Mouse (Mus musculus) bone marrow macrophage, adult 2 months (primary cell): Measurements from ENCODE around the gene Olfr1359. TPM values are rescaled to one million over a fixed set of nuclear protein-coding genes. Genes with fewer than 3 reads are reported as not detected.
A peak's percentile ranks its signal among the peaks of the same experiment; 100 is the strongest.

Source experiments
- H3K27ac ChIP-seq: 2 replicates; pipeline ENCODE4 v1.5.1; 2012; ENCODE audit warnings: low read depth, low read length; ENCODE audit not compliant: insufficient read depth
- H3K4me1 ChIP-seq: 2 replicates; pipeline ENCODE4 v1.6.1; 2012; ENCODE audit warnings: low read length; ENCODE audit not compliant: control insufficient read depth, insufficient read depth
- H3K4me3 ChIP-seq: 2 replicates; pipeline ENCODE4 v1.5.1; 2012; ENCODE audit warnings: mild to moderate bottlenecking, low read length, moderate library complexity; ENCODE audit not compliant: insufficient read depth
- CTCF ChIP-seq: IDR thresholded peaks from 2 replicates; pipeline ENCODE4 v1.5.1; 2012; ENCODE audit warnings: low read depth, mild to moderate bottlenecking, low read length, moderate library complexity
- POLR2A ChIP-seq: IDR thresholded peaks from 2 replicates; pipeline ENCODE4 v1.6.1; 2012; ENCODE audit warnings: mild to moderate bottlenecking, low read depth, low read length, borderline replicate concordance
- polyA plus RNA-seq: library from polyadenylated mRNA; stranded (reverse); fragments of >200 nt; gene quantifications from 2 replicates; pipeline ENCODE4 v1.2.4, GENCODE M21; 2012; ENCODE audit not compliant: missing spikeins, insufficient read depth, insufficient read length

Olfr1359 gene
- polyA plus RNA-seq = not detected in 2 replicates

DNA sequence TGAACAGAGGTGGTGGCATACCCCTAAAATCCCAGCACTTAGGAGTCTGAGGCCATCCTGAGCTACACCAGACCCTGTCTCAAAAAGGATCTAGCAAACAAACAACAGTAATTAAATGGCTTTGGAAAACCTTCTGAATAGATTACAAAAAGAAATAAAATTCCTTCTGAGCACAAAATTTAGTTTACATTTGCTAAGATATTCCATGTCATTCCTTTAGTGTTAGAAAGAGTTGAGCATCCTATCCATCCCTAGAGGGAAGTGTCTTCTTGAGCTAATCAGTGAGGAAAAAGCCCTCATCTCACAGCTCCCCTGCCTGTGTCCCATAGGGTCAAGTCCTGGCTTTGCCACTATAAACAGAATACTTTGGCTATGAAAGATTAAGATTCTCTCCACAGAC, at the start of gene Olfr1359:
TSS of gene Olfr1359 (plus strand) at position 301 of the 400 bp plus-strand sequence.
- Histone ChIP-seq H3K4me3 (no peak within 1 kb of the TSS), H3K27ac (no peak within 1 kb of the TSS), H3K4me1 (no peaks in the 10 kb centered on the region)
- no peak for TF ChIP-seq CTCF
- no peak for TF ChIP-seq POLR2A

DNA sequence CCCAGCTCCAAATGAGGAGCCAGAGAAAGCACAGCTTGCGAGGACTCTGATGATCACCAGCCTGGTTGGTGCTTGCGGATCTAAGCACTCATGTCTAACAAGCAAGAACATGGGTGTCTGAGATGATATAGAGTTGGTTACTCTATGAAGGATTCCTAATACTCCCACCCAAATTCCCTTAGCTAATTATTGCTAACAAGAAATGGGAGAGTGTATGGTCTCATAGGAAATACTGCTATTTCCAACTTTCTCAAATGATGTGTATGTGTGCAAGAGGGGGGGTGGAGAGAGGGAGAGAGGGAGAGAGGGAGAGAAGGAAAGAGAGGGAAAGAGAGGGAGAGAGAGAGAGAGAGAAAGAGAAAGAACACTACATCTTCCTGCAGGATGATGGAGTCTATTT, 34.6 kb upstream of the Olfr1359 start, which contains the start of gene Olfr1361:
TSS of gene Olfr1361 (minus strand) at position 101 of the 400 bp plus-strand sequence.
- TF ChIP-seq POLR2A (no peak), CTCF (no peak)
- Histone ChIP-seq H3K4me1 (no peaks in the 10 kb centered on the region), H3K27ac (no peak within 1 kb of the TSS), H3K4me3 (no peak within 1 kb of the TSS)

DNA sequence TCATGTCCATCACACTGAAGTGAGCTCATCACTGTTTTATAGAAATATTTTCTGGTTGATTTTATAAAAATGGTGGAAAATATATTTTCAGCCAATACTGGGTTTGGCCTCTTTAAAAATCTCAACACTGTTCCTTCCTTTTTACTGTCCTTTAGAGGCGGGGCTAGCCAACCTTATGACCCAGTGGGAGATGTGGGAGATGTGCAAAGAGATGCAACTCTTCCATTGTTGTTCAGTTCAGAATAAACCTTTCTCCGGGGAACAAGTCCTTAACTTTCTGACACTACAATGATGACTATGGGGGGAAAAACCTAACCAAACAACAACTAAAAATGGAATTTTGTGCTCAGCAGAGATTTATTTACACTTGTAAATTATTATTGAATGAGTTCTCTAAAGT, 20.6 kb upstream of the Olfr1359 start, which contains the start of gene Olfr1360:
TSS of gene Olfr1360 (minus strand) at position 101 of the 400 bp plus-strand sequence.
- TF ChIP-seq POLR2A (no peak), CTCF (no peak)
- no peak within 1 kb of the TSS for H3K27ac ChIP-seq
- no peaks in the 10 kb centered on the region for H3K4me1 ChIP-seq
- H3K4me3 ChIP-seq = no peak within 1 kb of the TSS

DNA sequence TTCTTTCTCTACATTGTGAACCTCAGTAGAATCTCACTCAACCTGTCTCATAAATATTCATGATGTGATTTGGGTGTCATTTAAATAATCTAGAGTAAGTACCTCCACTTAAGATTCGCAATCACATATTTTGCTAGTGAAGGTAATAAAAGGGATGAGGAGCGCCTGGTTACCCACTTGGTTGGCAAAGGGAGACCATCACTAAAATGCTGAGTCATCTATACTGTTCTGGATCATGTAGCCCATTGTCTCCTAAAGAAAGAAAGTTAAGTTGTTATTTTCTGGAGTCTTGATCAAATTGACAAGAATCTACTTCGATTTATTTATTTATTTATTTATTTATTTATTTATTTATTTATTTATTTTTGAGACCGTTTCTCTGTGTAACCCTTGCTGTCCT, 8.8 kb downstream of the Olfr1359 start:
- TF ChIP-seq CTCF (no peak), POLR2A (no peak)
- Histone ChIP-seq H3K4me3 (no peak overlapping the region), H3K4me1 (no peaks in the 10 kb centered on the region), H3K27ac (no peak overlapping the region)

DNA sequence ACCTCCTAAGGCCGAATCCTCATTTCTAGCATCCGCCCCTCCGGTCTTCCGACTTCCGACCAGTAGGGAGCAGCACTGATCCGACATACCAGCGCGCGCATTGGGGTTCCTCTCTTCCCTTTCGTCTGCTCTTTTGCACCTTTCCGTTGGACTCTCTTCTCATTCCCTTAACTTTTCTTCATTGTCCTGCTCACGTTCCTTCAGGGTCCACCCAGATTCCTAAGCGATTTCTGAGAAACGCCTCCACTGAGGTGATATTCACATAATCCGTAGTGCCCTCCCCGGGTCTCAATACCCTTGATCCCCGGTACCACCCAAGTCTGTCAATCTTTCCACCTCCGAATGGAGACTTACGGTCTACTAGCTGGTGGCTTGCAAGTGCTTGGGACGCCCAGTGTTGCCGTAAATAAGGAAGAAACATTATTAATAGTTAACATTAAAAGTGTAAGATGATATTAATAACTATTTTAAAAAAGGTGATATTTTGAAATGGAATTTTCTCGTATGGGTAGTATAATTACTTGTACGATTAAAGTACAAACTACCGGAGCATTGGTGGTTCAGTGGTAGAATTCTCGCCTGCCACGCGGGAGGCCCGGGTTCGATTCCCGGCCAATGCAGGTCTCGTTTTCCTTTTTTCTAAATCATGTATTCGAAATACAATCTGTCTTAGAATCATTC, 12.3 kb downstream of the Olfr1359 start:
- Histone ChIP-seq H3K27ac (peak overlapping the region; percentile 31; the same call in 1 of the 2 replicates), H3K4me1 (no peaks in the 10 kb centered on the region), H3K4me3 (peak overlapping the region; percentile 88)
- TF ChIP-seq POLR2A = no peak
- TF ChIP-seq CTCF = peak; percentile 69

DNA sequence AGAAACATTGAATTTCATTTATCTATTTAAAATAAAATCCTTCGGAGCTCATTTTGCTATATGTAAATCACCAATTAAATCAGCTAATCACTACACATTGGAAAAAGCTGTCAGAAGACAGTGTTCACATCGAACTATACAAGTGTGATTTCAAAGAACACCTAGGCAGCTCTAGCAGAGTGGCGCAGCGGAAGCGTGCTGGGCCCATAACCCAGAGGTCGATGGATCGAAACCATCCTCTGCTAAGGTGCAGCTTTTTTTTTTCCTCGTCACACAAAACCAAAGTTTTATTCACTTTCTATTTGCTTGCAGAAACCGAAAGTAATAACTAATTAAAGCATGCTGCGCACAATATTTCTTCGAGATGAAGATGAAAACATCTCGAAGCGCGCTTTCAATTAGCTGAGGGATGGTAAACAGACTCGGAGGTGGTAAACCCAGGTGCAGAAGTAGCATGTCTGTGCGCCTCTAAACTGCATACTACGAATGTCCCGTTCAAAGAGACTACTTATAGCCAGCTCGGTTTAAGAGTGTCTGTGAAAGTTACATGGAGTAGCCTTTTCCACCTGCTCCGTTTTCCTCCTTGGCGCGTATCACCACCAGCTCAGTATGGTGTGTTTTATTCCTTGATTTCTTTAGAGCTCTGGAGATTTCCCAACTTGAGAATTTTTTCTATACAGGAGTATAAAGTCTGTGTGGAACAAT, 13.1 kb downstream of the Olfr1359 start:
- Histone ChIP-seq H3K4me3 (peak overlapping the region; percentile 70), H3K27ac (no peak overlapping the region), H3K4me1 (no peaks in the 10 kb centered on the region)
- TF ChIP-seq POLR2A = no peak

DNA sequence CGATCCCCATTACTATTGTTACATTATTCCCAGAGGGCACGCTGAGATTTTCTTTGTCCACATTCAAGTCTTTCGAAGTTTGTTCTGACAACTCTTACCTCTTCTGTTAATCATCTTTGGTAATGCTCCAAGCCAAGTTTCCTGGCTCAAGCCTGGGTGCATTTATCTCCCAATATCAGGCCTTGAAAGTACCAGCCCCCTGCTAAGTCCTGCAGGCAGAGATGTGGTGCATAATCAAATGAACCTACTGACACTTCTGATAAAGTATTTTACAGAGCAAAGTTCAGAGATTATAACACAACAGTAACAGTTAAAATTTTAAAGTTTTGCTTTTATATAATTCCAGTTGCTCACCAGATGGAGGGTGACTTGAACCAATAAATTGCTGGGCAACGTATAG, 13.8 kb downstream of the Olfr1359 start:
- H3K4me3 ChIP-seq = peak overlapping the region; percentile 70
- H3K27ac ChIP-seq = no peak overlapping the region
- no peaks in the 10 kb centered on the region for H3K4me1 ChIP-seq
- no peak for TF ChIP-seq CTCF
- TF ChIP-seq POLR2A = no peak

DNA sequence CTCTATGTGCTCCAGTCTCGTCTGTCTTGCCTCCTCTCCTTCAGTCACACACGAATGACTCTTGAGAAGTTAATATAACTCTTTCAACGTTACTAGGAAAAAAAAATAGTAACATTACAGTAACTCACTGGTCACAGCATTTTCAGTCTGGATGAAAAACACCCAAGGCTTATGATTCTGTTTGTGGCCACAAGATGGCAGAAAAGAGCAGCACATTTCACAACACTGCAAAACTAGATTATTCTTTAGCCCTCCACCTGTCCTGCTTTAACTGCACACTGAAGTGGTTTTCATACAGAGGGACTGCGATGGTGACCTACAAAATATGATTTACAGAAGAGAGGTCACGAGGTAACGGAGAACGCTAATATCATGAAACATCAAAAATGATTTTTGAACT, 16.8 kb downstream of the Olfr1359 start:
- Histone ChIP-seq H3K4me3 (peak overlapping the region; percentile 52), H3K4me1 (peaks cover 6% of the 10 kb centered on the region; the same call in 1 of the 2 replicates), H3K27ac (no peak overlapping the region)
- TF ChIP-seq CTCF = no peak
- TF ChIP-seq POLR2A = no peak

DNA sequence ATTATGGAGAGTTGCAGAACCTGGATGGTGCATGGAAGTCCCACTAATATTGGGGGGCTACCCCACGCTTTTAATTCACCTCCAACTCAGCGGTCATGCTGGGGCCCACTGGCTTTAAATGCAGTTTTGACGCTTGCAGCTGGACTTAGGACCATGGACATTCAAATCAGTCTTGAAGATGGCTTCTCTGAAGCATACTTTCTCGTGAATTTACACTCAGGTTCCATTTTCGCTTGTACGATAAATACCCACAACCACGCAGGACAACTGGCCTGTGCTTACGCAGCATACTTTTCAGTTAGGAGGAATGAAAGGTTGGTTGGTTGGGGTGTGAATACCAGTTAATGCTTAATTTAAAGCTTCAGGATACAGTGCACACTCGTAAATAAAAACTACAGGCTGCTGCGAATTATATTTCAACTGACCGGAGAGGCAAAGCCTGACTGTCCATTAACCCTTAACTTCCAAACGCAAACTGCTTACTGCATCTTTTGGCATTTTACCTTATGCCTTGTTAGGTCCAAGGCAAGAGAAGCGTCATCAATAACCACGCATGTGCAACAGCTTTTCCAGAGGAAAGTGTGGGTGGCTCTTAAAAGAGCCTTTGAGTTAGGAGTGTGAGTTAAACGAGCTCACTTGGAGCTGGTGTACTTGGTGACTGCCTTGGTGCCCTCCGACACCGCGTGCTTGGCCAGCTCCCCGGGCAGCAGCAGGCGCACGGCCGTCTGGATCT, 17.4 kb downstream of the Olfr1359 start:
- H3K27ac ChIP-seq = peak overlapping the region; percentile 68
- peaks cover 11% of the 10 kb centered on the region for H3K4me1 ChIP-seq
- TF ChIP-seq CTCF = no peak
- no peak for TF ChIP-seq POLR2A
- H3K4me3 ChIP-seq = peak overlapping the region; percentile 52

DNA sequence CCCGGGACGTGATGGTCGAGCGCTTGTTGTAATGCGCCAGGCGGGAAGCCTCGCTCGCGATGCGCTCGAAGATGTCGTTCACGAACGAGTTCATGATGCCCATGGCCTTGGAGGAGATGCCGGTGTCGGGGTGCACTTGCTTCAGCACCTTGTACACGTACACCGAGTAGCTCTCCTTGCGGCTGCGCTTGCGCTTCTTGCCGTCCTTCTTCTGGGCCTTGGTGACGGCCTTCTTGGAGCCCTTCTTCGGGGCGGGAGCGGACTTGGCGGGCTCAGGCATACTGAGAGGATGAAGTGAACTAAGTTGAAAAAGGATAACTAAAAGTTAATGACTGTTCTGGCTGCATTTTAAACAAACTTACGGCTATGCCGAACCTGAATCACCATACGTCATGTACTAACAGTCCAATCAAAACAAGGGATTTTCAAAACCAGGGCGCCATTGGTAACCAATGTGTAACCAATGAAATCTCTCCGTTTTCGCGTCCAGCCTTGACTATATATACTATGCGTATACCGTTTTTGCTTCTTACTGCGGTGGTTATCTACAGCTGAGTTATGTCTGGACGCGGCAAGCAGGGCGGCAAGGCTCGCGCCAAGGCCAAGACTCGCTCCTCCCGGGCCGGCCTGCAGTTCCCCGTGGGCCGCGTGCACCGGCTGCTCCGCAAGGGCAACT, 18.1 kb downstream of the Olfr1359 start, which contains the start of the genes Hist1h2bl and Hist1h2ai:
TSS of gene Hist1h2bl (minus strand) at position 280 of the 676 bp plus-strand sequence.
TSS of gene Hist1h2ai (plus strand) at position 559 of the 676 bp plus-strand sequence.
- peaks cover 13% of the 10 kb centered on the region for H3K4me1 ChIP-seq
- H3K4me3 ChIP-seq = peak within 1 kb of the TSS; percentile 62
- peak within 1 kb of the TSS; percentile 88 for H3K27ac ChIP-seq

DNA sequence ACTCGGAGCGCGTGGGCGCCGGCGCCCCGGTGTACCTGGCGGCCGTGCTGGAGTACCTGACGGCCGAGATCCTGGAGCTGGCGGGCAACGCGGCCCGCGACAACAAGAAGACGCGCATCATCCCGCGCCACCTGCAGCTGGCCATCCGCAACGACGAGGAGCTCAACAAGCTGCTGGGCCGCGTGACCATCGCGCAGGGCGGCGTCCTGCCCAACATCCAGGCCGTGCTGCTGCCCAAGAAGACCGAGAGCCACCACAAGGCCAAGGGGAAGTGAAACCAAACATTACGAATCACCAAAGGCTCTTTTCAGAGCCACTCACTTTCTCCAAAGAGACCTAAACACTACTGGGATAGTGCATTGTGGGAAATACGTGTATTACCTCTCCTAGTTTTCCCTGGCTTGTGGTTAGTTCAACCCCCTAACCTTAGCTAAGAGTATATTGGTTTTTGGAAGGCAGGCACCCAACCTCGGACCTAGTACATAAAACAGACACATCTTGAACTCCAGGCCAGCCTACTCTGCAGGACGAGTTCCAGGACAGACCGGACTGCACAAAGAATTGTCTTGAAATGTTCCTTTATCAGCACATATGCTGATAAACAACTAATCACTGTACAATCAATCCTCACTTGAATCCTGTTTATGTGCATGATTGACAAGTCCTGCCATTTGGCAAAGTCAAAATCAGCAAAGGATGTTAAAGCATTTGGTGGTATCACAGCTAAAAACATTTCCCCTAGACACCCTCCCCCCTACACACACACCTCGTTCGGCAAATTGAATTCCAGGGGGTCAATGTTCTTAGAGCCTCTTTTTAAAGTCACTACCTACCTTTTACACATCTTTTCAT, 18.9 kb downstream of the Olfr1359 start:
- H3K27ac ChIP-seq = peak overlapping the region; percentile 88
- H3K4me1 ChIP-seq = peaks cover 13% of the 10 kb centered on the region
- peak overlapping the region; percentile 62 for H3K4me3 ChIP-seq

DNA sequence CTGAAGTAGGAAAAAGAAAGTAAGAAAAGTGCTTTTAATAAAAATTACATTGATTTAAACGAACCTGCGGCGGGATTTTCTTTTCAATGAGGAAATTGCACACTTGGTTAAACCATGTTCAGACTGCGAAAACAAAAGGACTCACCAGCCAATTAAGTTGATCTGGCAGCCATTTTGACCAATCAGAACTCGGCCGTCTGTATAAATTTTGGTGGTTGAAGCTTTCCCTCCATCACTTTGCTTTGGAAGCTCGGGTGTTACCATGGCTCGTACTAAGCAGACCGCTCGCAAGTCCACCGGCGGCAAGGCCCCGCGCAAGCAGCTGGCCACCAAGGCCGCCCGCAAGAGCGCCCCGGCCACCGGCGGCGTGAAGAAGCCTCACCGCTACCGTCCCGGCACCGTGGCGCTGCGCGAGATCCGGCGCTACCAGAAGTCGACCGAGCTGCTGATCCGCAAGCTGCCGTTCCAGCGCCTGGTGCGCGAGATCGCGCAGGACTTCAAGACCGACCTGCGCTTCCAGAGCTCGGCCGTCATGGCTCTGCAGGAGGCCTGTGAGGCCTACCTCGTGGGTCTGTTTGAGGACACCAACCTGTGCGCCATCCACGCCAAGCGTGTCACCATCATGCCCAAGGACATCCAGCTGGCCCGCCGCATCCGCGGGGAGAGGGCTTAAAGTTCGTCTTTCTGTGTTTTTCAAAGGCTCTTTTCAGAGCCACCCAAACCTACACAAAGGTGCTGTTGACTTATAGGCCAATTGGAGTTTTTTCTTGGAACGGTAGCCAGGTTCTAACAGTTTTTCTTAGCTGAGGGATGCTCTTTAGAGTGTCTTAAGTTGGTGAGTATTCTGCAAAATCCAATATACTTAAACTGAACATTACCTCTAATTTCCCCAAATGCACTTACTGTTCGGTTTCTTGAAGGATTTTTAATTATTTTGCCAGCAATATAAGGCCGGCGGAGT, 19.8 kb downstream of the Olfr1359 start, which contains the start of gene Hist1h3h:
TSS of gene Hist1h3h (plus strand) at position 263 of the 961 bp plus-strand sequence.
- H3K27ac ChIP-seq = peak within 1 kb of the TSS; percentile 90
- peaks cover 15% of the 10 kb centered on the region for H3K4me1 ChIP-seq
- peak within 1 kb of the TSS; percentile 64 for H3K4me3 ChIP-seq
